Mouse (Mus musculus) cerebellum, adult 2 months (tissue): ENCODE data around the gene Naa15.

ENCODE experiments used
- CTCF ChIP-seq: fragments of 200-500 bp; IDR thresholded peaks from 2 replicates; pipeline ENCODE4 v1.5.1; 2011; ENCODE audit warnings: low read depth, mild to moderate bottlenecking, control low read depth, low read length, moderate library complexity, borderline replicate concordance; ENCODE audit not compliant: insufficient read depth
- POLR2A ChIP-seq: fragments of 200-500 bp; IDR thresholded peaks from 2 replicates; pipeline ENCODE4 v1.6.1; 2011; ENCODE audit warnings: low read length, control low read depth, borderline replicate concordance; ENCODE audit not compliant: insufficient read depth

DNA sequence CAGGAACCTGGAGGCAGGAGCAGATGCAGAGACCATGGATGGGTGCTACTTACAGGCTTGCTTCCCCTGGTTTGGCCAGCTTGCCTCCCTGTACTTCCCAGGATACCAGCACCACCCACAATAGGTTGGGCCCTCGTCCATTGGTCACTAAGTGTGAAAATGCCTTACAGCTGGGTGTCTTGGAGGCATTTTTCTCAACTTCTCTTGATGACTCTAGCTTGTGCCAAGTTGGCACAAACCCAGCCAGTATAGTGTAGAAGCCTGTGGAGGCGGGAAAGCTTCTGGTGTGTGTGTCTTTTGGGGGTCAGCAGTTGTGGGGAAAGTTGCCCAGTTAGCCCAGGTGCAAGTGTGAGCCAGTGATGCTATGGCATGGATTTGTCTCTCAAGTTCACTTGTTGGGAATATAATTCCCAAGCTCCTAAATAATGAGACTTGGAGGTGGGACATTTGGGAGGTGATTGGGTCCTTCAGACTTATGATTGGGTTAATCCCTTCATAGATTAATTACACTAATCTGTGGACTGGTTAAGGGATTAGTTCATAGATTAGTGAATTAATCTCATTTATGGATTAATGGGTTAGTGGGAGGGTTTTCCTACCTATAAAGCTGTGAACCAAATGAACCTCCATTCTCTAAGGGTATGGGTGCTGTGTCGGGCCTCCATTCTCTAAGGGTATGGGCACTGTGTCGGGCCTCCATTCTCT lies 71.7 kb downstream of the Naa15 start:
- no peak for TF ChIP-seq CTCF
- no peak for TF ChIP-seq POLR2A
